Mouse (Mus musculus) ES-E14 (cell line): Measurements from ENCODE around the gene Acvr1b. TPM values are rescaled to one million over a fixed set of nuclear protein-coding genes. Genes with fewer than 3 reads are reported as not detected.

ENCODE experiments used
- DNase-seq: peaks from one replicate; pipeline ENCODE4 v3.0.0-alpha.2; 2013; ENCODE audit warnings: low read depth, low spot score
- H3K27ac ChIP-seq: 2 replicates; pipeline ENCODE4 v1.5.1; 2012; ENCODE audit warnings: low read depth, mild to moderate bottlenecking, low read length, moderate library complexity, mixed read lengths; ENCODE audit not compliant: poor library complexity, insufficient read depth, severe bottlenecking
- H3K36me3 ChIP-seq: 2 replicates; pipeline ENCODE4 v1.6.1; 2012; ENCODE audit warnings: mild to moderate bottlenecking, low read length, moderate library complexity, mixed read lengths; ENCODE audit not compliant: control insufficient read depth, poor library complexity, insufficient read depth, severe bottlenecking
- H3K4me1 ChIP-seq, 2 experiments: fragments of 150-350 bp in 1 of 2; sonication (generic) in 1 of 2; 2 replicates each; pipeline ENCODE4 v1.6.1; 2012; ENCODE audit warnings: low read length in 2 of 2, mild to moderate bottlenecking in 1 of 2, mixed read lengths in 1 of 2; ENCODE audit not compliant: control insufficient read depth in 2 of 2, insufficient read depth in 2 of 2, poor library complexity in 1 of 2
- H3K4me3 ChIP-seq, 2 experiments: fragments of 150-350 bp in 1 of 2; sonication (generic) in 1 of 2; 2 replicates each; pipeline ENCODE4 v1.5.1; 2012; ENCODE audit warnings: low read length in 2 of 2, low read depth in 1 of 2, mild to moderate bottlenecking in 1 of 2, mixed read lengths in 1 of 2; ENCODE audit not compliant: insufficient read depth in 1 of 2, poor library complexity in 1 of 2, severe bottlenecking in 1 of 2
- H3K9ac ChIP-seq: 2 replicates; pipeline ENCODE4 v1.6.1; 2012; ENCODE audit warnings: low read depth, mild to moderate bottlenecking, low read length, mixed read lengths; ENCODE audit not compliant: poor library complexity, insufficient read depth, severe bottlenecking
- H3K9me3 ChIP-seq: fragments of 150-350 bp; sonication (generic); 2 replicates; pipeline ENCODE4 v1.6.1; 2012; ENCODE audit warnings: low read depth, mild to moderate bottlenecking, low read length; ENCODE audit not compliant: control insufficient read depth, insufficient read depth
- ZNF384 ChIP-seq: IDR thresholded peaks from 2 replicates; pipeline ENCODE4 v1.6.1; 2012; ENCODE audit warnings: low read depth, low read length, inconsistent platforms
- in situ Hi-C, 2 experiments: fragments of 600-800 bp; cut with MboI; formaldehyde crosslinking; loops; one replicate each; pipeline ENCODE4 v1.15.1; 2025; ENCODE audit warnings: low sequenced_read_pairs in 2 of 2, inconsistent platforms in 1 of 2; ENCODE audit not compliant: unreplicated experiment in 2 of 2
- total RNA-seq: library from RNA; depleted of rRNA; stranded (reverse); fragments of 300-350 nt; gene quantifications from 2 replicates; pipeline ENCODE4 v1.2.3, GENCODE M21; 2012; rRNA removed

Acvr1b gene
- total RNA-seq, 1 experiment = 26.4 TPM

- Histone ChIP-seq H3K9ac (no peak overlapping the region), H3K4me3 (no peak overlapping the region), H3K36me3 (peaks cover 5% of the 10 kb centered on the region; the same call in 1 of the 2 replicates), H3K9me3 (no peaks in the 10 kb centered on the region), H3K27ac (no peak overlapping the region), H3K4me1 (peaks cover 11 to 20% of the 10 kb centered on the region in 2 experiments; a peak in 3 of 4 replicates)
- in situ Hi-C loops = no loop called here
- no peak for DNase-seq
- TF ChIP-seq ZNF384 = no peak
Measured at GRCm38 (mm10) chr15:101262502-101262901, 88.6 kb downstream of the Acvr1b start.

Other genes starting within 250 kb of the Acvr1b start
- gene Gm47841, start 126.7 kb upstream of the Acvr1b start, total RNA-seq = not detected in 2 replicates
- gene Fignl2, start 95.5 kb upstream of the Acvr1b start, total RNA-seq = 7.1 and 8.6 TPM in 2 replicates
- not detected in 2 replicates for gene Ankrd33, start 58.3 kb upstream of the Acvr1b start, total RNA-seq
- gene Acvrl1, start 45.5 kb upstream of the Acvr1b start, total RNA-seq = 2.5 and 3.3 TPM in 2 replicates
- gene Grasp, start 50.1 kb downstream of the Acvr1b start, total RNA-seq = 10.8 and 12.9 TPM in 2 replicates
- 8.5 and 12.1 TPM in 2 replicates for gene Nr4a1, start 80.2 kb downstream of the Acvr1b start, total RNA-seq
- 116 and 119 TPM in 2 replicates for gene Atg101, start 110.2 kb downstream of the Acvr1b start, total RNA-seq
- 0.22 and 0.32 TPM in 2 replicates for gene 6030408B16Rik, start 119.1 kb downstream of the Acvr1b start, total RNA-seq
- gene Krt80, start 196.1 kb downstream of the Acvr1b start, total RNA-seq = 0.18 TPM in 1 of 2 replicates, not detected in the other
- gene Krt7, start 237.0 kb downstream of the Acvr1b start, total RNA-seq = 10.0 and 14.1 TPM in 2 replicates